ENCODE assay signal across 8 mouse cellular contexts in genomic region chr17:24667416-24667815, GRCm38 (mm10). TPM values are rescaled to one million over a fixed set of nuclear protein-coding genes. Genes with fewer than 3 reads are reported as not detected.
DNase-seq lines count a peak whose midpoint lies in the region.

No protein-coding gene starts in this region.

- peak; percentile 37 to 52 for DNase-seq in adrenal gland, adult 18-20 months (ENCODE audit: low spot score in 2 of 2)
- DNase-seq in adrenal gland, postnatal 4 days (ENCODE audit: low spot score in 2 of 2) = no peak
- DNase-seq in ovary, postnatal 36 days (ENCODE audit: low spot score) = peak; percentile 31
- DNase-seq in ovary, adult 18-20 months (ENCODE audit: low spot score) = no peak
- DNase-seq in cerebellum, postnatal 14 days = peak; percentile 82 to 87
- DNase-seq in induced T-regulatory cell, adult 2 months (ENCODE audit: low read depth) = peak; percentile 85
- DNase-seq in lung, postnatal 4 days = peak; percentile 70 to 79
- DNase-seq in thymus, postnatal 36 days = peak; percentile 53 to 57

RNA-seq across cellular contexts. Expression of gene Zfp598, which starts 2.1 kb away (rescaled TPM):
- 10 to 100 TPM; 50.0 to 55.7 TPM for total RNA-seq in adrenal gland, adult 18-20 months (2021)
- total RNA-seq in adrenal gland, postnatal 4 days (2021) = 10 to 100 TPM; 47.5 to 48.9 TPM

RNA-seq across cellular contexts. Expression of gene Npw, which starts 9.2 kb away (rescaled TPM):
- total RNA-seq in adrenal gland, adult 18-20 months (2021) = not detected
- total RNA-seq in adrenal gland, postnatal 4 days (2021) = not detected

RNA-seq across cellular contexts. Expression of gene Slc9a3r2, which starts 17.3 kb away (rescaled TPM):
- 10 to 100 TPM; 62.0 to 90.2 TPM for total RNA-seq in adrenal gland, adult 18-20 months (2021)
- 10 to 100 TPM; 62.2 to 64.2 TPM for total RNA-seq in adrenal gland, postnatal 4 days (2021)

RNA-seq across cellular contexts. Expression of gene Syngr3, which starts 22.3 kb away (rescaled TPM):
- 1 to 10 TPM; 2.2 to 3.3 TPM for total RNA-seq in adrenal gland, adult 18-20 months (2021)
- 1 to 10 TPM; 6.1 to 9.4 TPM for total RNA-seq in adrenal gland, postnatal 4 days (2021)

RNA-seq across cellular contexts. Expression of gene Gfer, which starts 28.5 kb away (rescaled TPM):
- total RNA-seq in adrenal gland, adult 18-20 months (2021) = 10 to 100 TPM; 31.9 to 33.9 TPM
- 10 to 100 TPM; 28.4 to 28.8 TPM for total RNA-seq in adrenal gland, postnatal 4 days (2021)

Comparison
In these comparisons a context has a peak if more than half of its experiments do, and no peak if none do; other contexts are left out.
1. DNase-seq: peak in adrenal gland, adult 18-20 months (2 of 2), ovary, postnatal 36 days (single experiment), cerebellum, postnatal 14 days (2 of 2), induced T-regulatory cell, adult 2 months (single experiment), lung, postnatal 4 days (2 of 2) and thymus, postnatal 36 days (2 of 2); none in adrenal gland, postnatal 4 days (0 of 2) and ovary, adult 18-20 months (single experiment).